Mouse (Mus musculus): ENCODE results near the gene Wfdc9. TPM values are rescaled to one million over a fixed set of nuclear protein-coding genes. Genes with fewer than 3 reads are reported as not detected.

Gene Wfdc9
- not detected for polyA plus RNA-seq (2012; fragmentation: generic; extraction: Trizol)
- long read RNA-seq, experiment 1: 0 reads
- long read RNA-seq, experiment 2: 0 reads

GRCm38 (mm10) chr2:164656483-164656882 lies at the start of gene Wfdc9:
TSS of gene Wfdc9 (minus strand) at chr2:164656583.
- H3K27me3 ChIP-seq (ENCODE audit: control insufficient read depth, insufficient read depth, insufficient read length): peaks cover 37% of the 10 kb centered on the region
- H3K4me3 ChIP-seq (ENCODE audit: insufficient read depth, poor library complexity, severe bottlenecking): no peak within 1 kb of the TSS
- no peaks in the 10 kb centered on the region for H3K79me3 ChIP-seq (ENCODE audit: low read depth)
- TF ChIP-seq MYOG (IDR thresholded peaks at IDR 0.05; ENCODE audit: control insufficient read depth, extremely low read depth, insufficient read length): no peak
- TF ChIP-seq CTCF (IDR thresholded peaks at IDR 0.05; ENCODE audit: control insufficient read depth, insufficient read depth, insufficient read length): no peak
- no peak for TF ChIP-seq CEBPB (IDR thresholded peaks at IDR 0.05; ENCODE audit: low read depth)
- no peak for TF ChIP-seq USF1 (IDR thresholded peaks at IDR 0.05; ENCODE audit: low read depth)
- TF ChIP-seq MAX (IDR thresholded peaks at IDR 0.05): no peak
- no peak for TF ChIP-seq MYOD1 (IDR thresholded peaks at IDR 0.05; ENCODE audit: control insufficient read depth, insufficient read length, low read depth)
- no peak for TF ChIP-seq FOSL1 (IDR thresholded peaks at IDR 0.05; ENCODE audit: insufficient read depth, low read length, poor library complexity, severe bottlenecking)
- no peak within 1 kb of the TSS for H3ac ChIP-seq (ENCODE audit: control insufficient read depth, insufficient read length, low read depth)
- H3K36me3 ChIP-seq (ENCODE audit: control insufficient read depth, insufficient read depth): no peaks in the 10 kb centered on the region
- no peaks in the 10 kb centered on the region for H3K79me2 ChIP-seq (ENCODE audit: control insufficient read depth, insufficient read depth)

GRCm38 (mm10) chr2:164705991-164706390 lies 49.6 kb upstream of the Wfdc9 start:
- H3K79me2 ChIP-seq (ENCODE audit: control insufficient read depth, insufficient read depth): no peaks in the 10 kb centered on the region
- no peak overlapping the region for H3ac ChIP-seq (ENCODE audit: control insufficient read depth, insufficient read length, low read depth)
- no peak overlapping the region for H3K4me3 ChIP-seq (ENCODE audit: insufficient read depth, poor library complexity, severe bottlenecking)
- no peaks in the 10 kb centered on the region for H3K79me3 ChIP-seq (ENCODE audit: low read depth)
- TF ChIP-seq CEBPB (IDR thresholded peaks at IDR 0.05; ENCODE audit: low read depth) (no peak), MAX (IDR thresholded peaks at IDR 0.05) (no peak), USF1 (IDR thresholded peaks at IDR 0.05; ENCODE audit: low read depth) (no peak), MYOD1 (IDR thresholded peaks at IDR 0.05; ENCODE audit: control insufficient read depth, insufficient read length, low read depth) (no peak), CTCF (IDR thresholded peaks at IDR 0.05; ENCODE audit: control insufficient read depth, insufficient read depth, insufficient read length) (no peak)
- H3K36me3 ChIP-seq (ENCODE audit: control insufficient read depth, insufficient read depth): no peaks in the 10 kb centered on the region
- H3K27me3 ChIP-seq (ENCODE audit: control insufficient read depth, insufficient read depth, insufficient read length): peaks cover 21% of the 10 kb centered on the region

- H3ac ChIP-seq (ENCODE audit: control insufficient read depth, insufficient read length, low read depth): no peak overlapping the region
- H3K4me3 ChIP-seq (ENCODE audit: insufficient read depth, poor library complexity, severe bottlenecking): no peak overlapping the region
- peaks cover 21% of the 10 kb centered on the region for H3K27me3 ChIP-seq (ENCODE audit: control insufficient read depth, insufficient read depth, insufficient read length)
These were observed 48.9 kb upstream of the Wfdc9 start for GRCm38 (mm10) chr2:164705328-164705727.

GRCm38 (mm10) chr2:164704235-164704634 lies 47.9 kb upstream of the Wfdc9 start:
- peaks cover 20% of the 10 kb centered on the region for H3K27me3 ChIP-seq (ENCODE audit: control insufficient read depth, insufficient read depth, insufficient read length)
- no peaks in the 10 kb centered on the region for H3K36me3 ChIP-seq (ENCODE audit: control insufficient read depth, insufficient read depth)
- no peak overlapping the region for H3ac ChIP-seq (ENCODE audit: control insufficient read depth, insufficient read length, low read depth)
- no peaks in the 10 kb centered on the region for H3K79me3 ChIP-seq (ENCODE audit: low read depth)
- no peak for TF ChIP-seq MYOD1 (IDR thresholded peaks at IDR 0.05; ENCODE audit: control insufficient read depth, insufficient read length, low read depth)
- no peak for TF ChIP-seq MYOG (IDR thresholded peaks at IDR 0.05; ENCODE audit: control insufficient read depth, extremely low read depth, insufficient read length)
- no peak for TF ChIP-seq MAX (IDR thresholded peaks at IDR 0.05)
- no peak for TF ChIP-seq USF1 (IDR thresholded peaks at IDR 0.05; ENCODE audit: low read depth)
- TF ChIP-seq FOSL1 (IDR thresholded peaks at IDR 0.05; ENCODE audit: insufficient read depth, low read length, poor library complexity, severe bottlenecking): no peak
- TF ChIP-seq CTCF (IDR thresholded peaks at IDR 0.05; ENCODE audit: control insufficient read depth, insufficient read depth, insufficient read length): no peak
- no peak for TF ChIP-seq CEBPB (IDR thresholded peaks at IDR 0.05; ENCODE audit: low read depth)
- no peak overlapping the region for H3K4me3 ChIP-seq (ENCODE audit: insufficient read depth, poor library complexity, severe bottlenecking)
- H3K79me2 ChIP-seq (ENCODE audit: control insufficient read depth, insufficient read depth): no peaks in the 10 kb centered on the region

More at GRCm38 (mm10) chr2:164705328-164705727, 48.9 kb upstream of the Wfdc9 start:
- H3K79me3 ChIP-seq (ENCODE audit: low read depth): no peaks in the 10 kb centered on the region
- H3K79me2 ChIP-seq (ENCODE audit: control insufficient read depth, insufficient read depth): no peaks in the 10 kb centered on the region
- TF ChIP-seq CTCF (IDR thresholded peaks at IDR 0.05; ENCODE audit: control insufficient read depth, insufficient read depth, insufficient read length) (no peak), MYOG (IDR thresholded peaks at IDR 0.05; ENCODE audit: control insufficient read depth, extremely low read depth, insufficient read length) (no peak), USF1 (IDR thresholded peaks at IDR 0.05; ENCODE audit: low read depth) (no peak), CEBPB (IDR thresholded peaks at IDR 0.05; ENCODE audit: low read depth) (no peak), FOSL1 (IDR thresholded peaks at IDR 0.05; ENCODE audit: insufficient read depth, low read length, poor library complexity, severe bottlenecking) (no peak), MYOD1 (IDR thresholded peaks at IDR 0.05; ENCODE audit: control insufficient read depth, insufficient read length, low read depth) (no peak), MAX (IDR thresholded peaks at IDR 0.05) (no peak)
- H3K36me3 ChIP-seq (ENCODE audit: control insufficient read depth, insufficient read depth): no peaks in the 10 kb centered on the region

- Histone ChIP-seq H3K27me3 (ENCODE audit: control insufficient read depth, insufficient read depth, insufficient read length) (peaks cover 16% of the 10 kb centered on the region), H3K79me3 (ENCODE audit: low read depth) (no peaks in the 10 kb centered on the region)
These were observed 45.4 kb upstream of the Wfdc9 start for GRCm38 (mm10) chr2:164701761-164702160.

GRCm38 (mm10) chr2:164700959-164701358 lies 44.6 kb upstream of the Wfdc9 start:
- Histone ChIP-seq H3ac (ENCODE audit: control insufficient read depth, insufficient read length, low read depth) (no peak overlapping the region), H3K36me3 (ENCODE audit: control insufficient read depth, insufficient read depth) (no peaks in the 10 kb centered on the region), H3K79me3 (ENCODE audit: low read depth) (no peaks in the 10 kb centered on the region), H3K4me3 (ENCODE audit: insufficient read depth, poor library complexity, severe bottlenecking) (no peak overlapping the region), H3K79me2 (ENCODE audit: control insufficient read depth, insufficient read depth) (no peaks in the 10 kb centered on the region), H3K27me3 (ENCODE audit: control insufficient read depth, insufficient read depth, insufficient read length) (peaks cover 16% of the 10 kb centered on the region)
- TF ChIP-seq CTCF (IDR thresholded peaks at IDR 0.05; ENCODE audit: control insufficient read depth, insufficient read depth, insufficient read length) (no peak), MAX (IDR thresholded peaks at IDR 0.05) (no peak), FOSL1 (IDR thresholded peaks at IDR 0.05; ENCODE audit: insufficient read depth, low read length, poor library complexity, severe bottlenecking) (no peak), USF1 (IDR thresholded peaks at IDR 0.05; ENCODE audit: low read depth) (no peak), MYOD1 (IDR thresholded peaks at IDR 0.05; ENCODE audit: control insufficient read depth, insufficient read length, low read depth) (no peak), CEBPB (IDR thresholded peaks at IDR 0.05; ENCODE audit: low read depth) (no peak), MYOG (IDR thresholded peaks at IDR 0.05; ENCODE audit: control insufficient read depth, extremely low read depth, insufficient read length) (no peak)

More at GRCm38 (mm10) chr2:164701761-164702160, 45.4 kb upstream of the Wfdc9 start:
- Histone ChIP-seq H3K79me2 (ENCODE audit: control insufficient read depth, insufficient read depth) (no peaks in the 10 kb centered on the region), H3K36me3 (ENCODE audit: control insufficient read depth, insufficient read depth) (no peaks in the 10 kb centered on the region), H3K4me3 (ENCODE audit: insufficient read depth, poor library complexity, severe bottlenecking) (no peak overlapping the region), H3ac (ENCODE audit: control insufficient read depth, insufficient read length, low read depth) (no peak overlapping the region)
- TF ChIP-seq MAX (IDR thresholded peaks at IDR 0.05) (no peak), CEBPB (IDR thresholded peaks at IDR 0.05; ENCODE audit: low read depth) (no peak), FOSL1 (IDR thresholded peaks at IDR 0.05; ENCODE audit: insufficient read depth, low read length, poor library complexity, severe bottlenecking) (peak; percentile 28)

Data from C2C12 (cell line).